Mouse (Mus musculus): ENCODE results near the gene Tnip1. TPM values are rescaled to one million over a fixed set of nuclear protein-coding genes. Genes with fewer than 3 reads are reported as not detected.

The Tnip1 gene
- polyA plus RNA-seq, 1 experiment from 2014 or later = 19.8 TPM

DNA sequence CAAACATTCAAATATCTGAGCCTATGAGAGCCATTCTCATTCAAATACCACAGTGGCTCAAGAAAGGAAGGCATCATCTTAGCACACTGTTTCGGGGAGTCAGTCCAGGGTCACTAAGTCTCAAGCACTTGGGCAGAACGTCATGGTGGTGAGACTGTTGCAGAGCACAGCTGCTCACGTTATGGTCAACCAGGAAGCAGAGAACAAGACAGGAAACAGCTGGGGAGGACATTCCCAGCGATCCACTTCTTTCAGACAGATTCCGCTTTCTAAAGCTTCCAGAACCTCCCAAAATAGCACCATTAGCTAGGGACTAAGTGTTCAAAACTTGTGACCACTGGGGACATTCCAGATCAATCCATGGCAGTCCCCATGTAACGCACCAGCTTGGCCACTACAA lies 74.8 kb downstream of the Tnip1 start:
- no peak overlapping the region for H3K4me2 ChIP-seq
- no peaks in the 10 kb centered on the region for H3K36me3 ChIP-seq
- H3K4me1 ChIP-seq = peaks cover 13% of the 10 kb centered on the region
- H3K27ac ChIP-seq = no peak overlapping the region
- H3K9me3 ChIP-seq = no peaks in the 10 kb centered on the region
- H3K9ac ChIP-seq = no peak overlapping the region
- H3K27me3 ChIP-seq = no peaks in the 10 kb centered on the region
- WGBS = 73% methylated on average over 6 of the region's 6 CpGs
- H3K4me3 ChIP-seq = no peak overlapping the region
- ATAC-seq (ENCODE audit: insufficient number of reproducible peaks, insufficient read depth, low FRiP score, low TSS enrichment, low read depth) = no peak

DNA sequence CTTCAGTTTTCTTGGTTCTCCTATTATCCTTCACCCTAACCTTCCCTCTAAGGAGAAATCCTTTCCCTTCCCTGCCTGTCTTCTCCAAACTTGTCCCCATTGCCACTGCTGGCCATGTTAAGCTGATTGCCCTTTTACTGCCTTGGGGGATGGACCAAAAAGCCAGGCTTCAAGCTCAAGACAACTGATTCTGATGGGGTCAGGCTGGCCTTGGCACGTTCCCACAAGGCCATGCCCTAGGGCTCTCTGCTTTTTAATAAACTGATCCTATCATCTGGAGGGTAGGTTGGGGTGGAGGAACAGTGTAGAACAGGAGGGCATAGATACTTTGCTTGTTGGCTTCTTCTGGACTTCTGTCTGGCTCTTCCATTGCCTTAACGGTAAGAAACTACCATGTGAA lies 77.3 kb downstream of the Tnip1 start:
- H3K4me2 ChIP-seq = no peak overlapping the region
- H3K36me3 ChIP-seq = no peaks in the 10 kb centered on the region
- no peaks in the 10 kb centered on the region for H3K27me3 ChIP-seq
- H3K9ac ChIP-seq = no peak overlapping the region
- 74% methylated on average over 2 of the region's 2 CpGs for WGBS
- no peak overlapping the region for H3K27ac ChIP-seq
- H3K4me1 ChIP-seq = peaks cover 17% of the 10 kb centered on the region
- H3K9me3 ChIP-seq = no peaks in the 10 kb centered on the region
- H3K4me3 ChIP-seq = no peak overlapping the region
- no peak for ATAC-seq (ENCODE audit: insufficient number of reproducible peaks, insufficient read depth, low FRiP score, low TSS enrichment, low read depth)

DNA sequence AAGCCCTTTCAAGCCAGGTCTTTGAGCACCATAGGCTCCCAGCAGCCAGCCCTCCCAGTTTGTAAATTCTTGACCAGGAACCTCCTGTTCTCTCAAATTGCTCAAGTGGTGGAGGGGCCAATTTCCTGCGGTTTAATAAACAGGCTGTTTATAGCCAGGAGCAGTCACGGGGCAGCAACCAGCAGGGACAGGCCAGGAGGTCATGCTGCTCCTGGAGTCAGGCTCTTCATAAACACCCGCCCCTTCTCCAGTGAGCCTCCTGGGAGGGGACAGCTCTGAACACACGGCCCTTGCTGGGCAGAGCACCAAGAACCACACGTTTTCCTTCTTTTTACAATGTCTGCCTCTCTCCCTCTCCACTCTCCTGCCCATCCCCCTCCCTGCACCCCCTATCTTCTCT lies 77.8 kb downstream of the Tnip1 start:
- Histone ChIP-seq H3K36me3 (no peaks in the 10 kb centered on the region), H3K4me2 (no peak overlapping the region), H3K27me3 (no peaks in the 10 kb centered on the region), H3K27ac (no peak overlapping the region), H3K9ac (no peak overlapping the region), H3K4me3 (no peak overlapping the region), H3K4me1 (peaks cover 17% of the 10 kb centered on the region), H3K9me3 (no peaks in the 10 kb centered on the region)
- no peak for ATAC-seq (ENCODE audit: insufficient number of reproducible peaks, insufficient read depth, low FRiP score, low TSS enrichment, low read depth)
- WGBS = 23% methylated on average over 5 of the region's 5 CpGs

DNA sequence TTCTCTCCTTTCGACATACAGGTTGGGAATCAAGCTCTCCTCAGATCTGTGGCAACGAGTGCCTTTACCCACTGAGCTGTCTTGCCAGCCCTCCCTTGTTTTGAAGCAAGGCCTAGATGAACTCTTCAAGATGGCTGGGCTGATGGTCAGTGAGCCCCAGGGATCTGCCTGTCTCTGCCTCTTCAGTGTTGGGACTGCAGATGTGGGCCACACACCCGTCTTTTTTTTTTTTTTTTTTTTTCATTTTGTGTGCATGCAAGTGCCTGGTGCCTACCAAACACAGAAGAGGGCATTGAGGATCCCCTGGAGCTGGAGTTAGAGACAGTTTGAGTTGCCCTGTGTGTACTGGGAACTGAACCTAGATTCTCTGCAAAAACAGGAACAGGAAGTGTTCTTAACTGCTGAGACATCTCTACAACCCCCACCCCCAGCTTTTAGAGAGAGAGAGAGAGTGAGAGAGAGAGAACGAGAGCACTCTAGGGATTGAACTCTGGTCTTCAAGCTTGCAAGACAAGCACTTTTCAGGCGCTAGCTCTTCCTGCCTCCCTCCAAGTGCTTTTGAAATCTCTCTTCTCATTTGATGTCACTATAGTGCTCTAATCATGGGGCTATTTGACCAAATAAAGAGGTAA lies 78.4 kb downstream of the Tnip1 start:
- Histone ChIP-seq H3K9me3 (no peaks in the 10 kb centered on the region), H3K9ac (no peak overlapping the region), H3K4me1 (peaks cover 17% of the 10 kb centered on the region), H3K4me3 (no peak overlapping the region), H3K27ac (no peak overlapping the region), H3K27me3 (no peaks in the 10 kb centered on the region), H3K36me3 (no peaks in the 10 kb centered on the region), H3K4me2 (no peak overlapping the region)
- ATAC-seq (ENCODE audit: insufficient number of reproducible peaks, insufficient read depth, low FRiP score, low TSS enrichment, low read depth) = no peak
- WGBS = 73% methylated on average over 5 of the region's 5 CpGs

DNA sequence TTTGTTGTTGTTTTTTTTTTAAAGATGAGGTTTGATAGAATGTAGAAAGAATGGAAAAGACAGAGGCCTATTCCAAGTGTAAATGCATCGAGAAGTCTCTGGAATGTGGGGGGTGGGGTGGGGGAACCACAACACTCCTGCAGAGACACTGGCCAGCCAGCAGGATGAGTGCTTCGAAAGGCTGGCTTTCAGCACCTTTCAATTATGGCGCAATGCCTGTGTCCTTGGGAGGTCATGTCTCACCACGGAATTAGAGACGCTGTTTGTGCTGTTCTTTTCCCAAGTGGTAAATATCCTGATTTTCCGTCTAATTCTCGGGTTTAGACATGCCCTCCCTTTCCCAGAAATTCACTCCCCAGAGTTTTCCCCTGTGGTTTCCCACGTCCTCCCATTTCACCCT lies 80.0 kb downstream of the Tnip1 start:
- no peaks in the 10 kb centered on the region for H3K27me3 ChIP-seq
- no peak overlapping the region for H3K27ac ChIP-seq
- peak overlapping the region; percentile 27; the same call in 1 of the 2 replicates for H3K9ac ChIP-seq
- H3K36me3 ChIP-seq = no peaks in the 10 kb centered on the region
- 15% methylated on average over 8 of the region's 8 CpGs for WGBS
- no peak overlapping the region for H3K4me2 ChIP-seq
- H3K9me3 ChIP-seq = no peaks in the 10 kb centered on the region
- ATAC-seq (ENCODE audit: insufficient number of reproducible peaks, insufficient read depth, low FRiP score, low TSS enrichment, low read depth) = no peak
- no peak overlapping the region for H3K4me3 ChIP-seq
- peaks cover 17% of the 10 kb centered on the region for H3K4me1 ChIP-seq

DNA sequence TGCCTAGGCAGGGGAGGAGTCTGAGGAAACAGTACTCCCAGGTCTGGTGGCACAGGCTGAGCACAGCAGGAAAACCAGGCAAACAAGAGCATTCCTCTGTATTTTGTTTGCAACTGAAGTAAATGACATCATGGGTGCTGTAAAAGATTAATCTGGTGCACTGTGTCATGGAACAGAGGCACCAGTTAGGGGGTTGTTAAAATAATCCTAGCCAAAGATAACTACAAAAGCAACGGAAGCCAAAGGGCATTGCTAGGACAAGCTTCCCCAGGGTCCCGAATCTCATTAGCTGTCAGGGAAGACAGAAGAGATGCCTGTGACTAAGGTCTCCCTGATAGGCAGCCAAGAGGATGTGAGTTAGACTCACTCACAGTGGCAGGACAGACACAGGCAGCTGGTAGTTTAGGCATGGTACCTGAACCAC lies 81.7 kb downstream of the Tnip1 start:
- no peak for ATAC-seq (ENCODE audit: insufficient number of reproducible peaks, insufficient read depth, low FRiP score, low TSS enrichment, low read depth)

DNA sequence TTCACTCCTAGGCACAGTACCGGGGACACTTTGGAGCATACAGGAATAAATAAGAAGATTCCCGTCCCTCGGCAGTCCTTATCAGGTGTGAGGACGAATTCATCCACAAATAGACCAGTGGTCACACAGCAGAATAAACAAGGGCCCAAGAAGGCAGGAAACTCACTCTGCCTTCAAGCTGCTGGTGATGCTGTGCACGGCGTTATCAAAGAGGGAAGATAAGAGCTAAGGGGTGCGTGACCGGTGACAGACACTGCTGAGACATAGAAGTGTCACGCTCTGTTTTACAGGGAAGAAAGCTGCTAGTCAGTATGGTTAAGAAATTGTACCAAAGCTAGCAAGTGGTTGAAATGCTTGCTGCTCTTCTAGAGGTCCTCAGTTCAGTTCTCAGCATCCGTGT lies 82.8 kb downstream of the Tnip1 start:
- H3K36me3 ChIP-seq = peaks cover 1% of the 10 kb centered on the region; the same call in 1 of the 2 replicates
- H3K27ac ChIP-seq = no peak overlapping the region
- no peak for ATAC-seq (ENCODE audit: insufficient number of reproducible peaks, insufficient read depth, low FRiP score, low TSS enrichment, low read depth)

More for the DNA sequence above, 81.7 kb downstream of the Tnip1 start:
- Histone ChIP-seq H3K9me3 (no peaks in the 10 kb centered on the region), H3K36me3 (no peaks in the 10 kb centered on the region), H3K27me3 (no peaks in the 10 kb centered on the region), H3K27ac (peak overlapping the region; percentile 17; the same call in 1 of the 2 replicates), H3K9ac (no peak overlapping the region), H3K4me3 (no peak overlapping the region), H3K4me2 (no peak overlapping the region), H3K4me1 (peaks cover 17% of the 10 kb centered on the region)
- WGBS = 17% methylated on average over 2 of the region's 2 CpGs

DNA sequence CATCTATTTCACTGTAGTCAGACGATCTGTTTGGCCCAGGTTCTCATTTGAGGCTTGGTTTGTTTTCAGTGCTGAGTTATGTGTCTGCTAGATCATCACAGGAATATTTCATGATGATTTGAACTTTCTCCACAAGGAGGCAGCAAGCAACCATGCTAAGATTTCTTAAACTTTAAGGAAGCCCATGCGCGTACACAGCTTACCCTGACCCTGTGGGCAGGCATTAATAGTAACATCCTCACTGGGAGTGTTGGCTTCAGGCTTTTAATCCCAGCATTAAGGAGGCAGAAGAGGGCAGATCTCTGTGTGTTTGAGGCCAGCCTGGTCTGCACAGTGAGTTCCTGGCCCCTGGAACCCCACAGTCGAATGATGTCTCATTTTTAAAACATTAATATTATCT lies 83.3 kb downstream of the Tnip1 start:
- Histone ChIP-seq H3K4me2 (no peak overlapping the region), H3K9me3 (no peaks in the 10 kb centered on the region), H3K36me3 (peaks cover 6% of the 10 kb centered on the region), H3K27me3 (no peaks in the 10 kb centered on the region), H3K4me1 (peaks cover 7% of the 10 kb centered on the region), H3K4me3 (no peak overlapping the region), H3K9ac (no peak overlapping the region), H3K27ac (no peak overlapping the region)
- ATAC-seq (ENCODE audit: insufficient number of reproducible peaks, insufficient read depth, low FRiP score, low TSS enrichment, low read depth) = no peak
- WGBS = 35% methylated on average over 4 of the region's 4 CpGs

More for the DNA sequence above, 82.8 kb downstream of the Tnip1 start:
- Histone ChIP-seq H3K27me3 (no peaks in the 10 kb centered on the region), H3K4me2 (no peak overlapping the region), H3K9ac (no peak overlapping the region), H3K4me1 (peaks cover 10% of the 10 kb centered on the region), H3K9me3 (no peaks in the 10 kb centered on the region), H3K4me3 (no peak overlapping the region)
- WGBS = 85% methylated on average over 10 of the region's 10 CpGs

DNA sequence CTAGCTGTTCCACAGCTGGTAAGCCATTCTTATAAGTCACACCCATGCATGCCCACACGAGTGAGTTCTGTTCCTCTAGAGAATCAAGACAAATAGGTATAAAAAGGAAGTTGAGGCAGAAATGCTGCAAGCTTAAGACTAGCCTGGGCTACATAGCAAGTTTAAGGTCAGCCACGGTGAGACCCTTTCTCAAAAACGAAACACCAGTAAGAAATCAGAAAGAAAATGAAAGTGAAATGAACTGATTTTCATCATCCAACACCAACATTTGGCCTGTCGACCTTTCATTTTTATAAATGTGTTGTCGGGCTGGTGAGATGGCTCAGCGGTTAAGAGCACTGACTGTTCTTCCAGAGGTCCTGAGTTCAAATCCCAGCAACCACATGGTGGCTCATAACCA lies 83.8 kb downstream of the Tnip1 start:
- no peak for ATAC-seq (ENCODE audit: insufficient number of reproducible peaks, insufficient read depth, low FRiP score, low TSS enrichment, low read depth)
- H3K9me3 ChIP-seq = no peaks in the 10 kb centered on the region
- H3K4me2 ChIP-seq = no peak overlapping the region
- no peaks in the 10 kb centered on the region for H3K27me3 ChIP-seq
- H3K4me1 ChIP-seq = peaks cover 7% of the 10 kb centered on the region
- no peak overlapping the region for H3K4me3 ChIP-seq
- WGBS = 75% methylated on average over 6 of the region's 6 CpGs
- H3K9ac ChIP-seq = no peak overlapping the region
- no peak overlapping the region for H3K27ac ChIP-seq
- H3K36me3 ChIP-seq = peaks cover 11% of the 10 kb centered on the region

DNA sequence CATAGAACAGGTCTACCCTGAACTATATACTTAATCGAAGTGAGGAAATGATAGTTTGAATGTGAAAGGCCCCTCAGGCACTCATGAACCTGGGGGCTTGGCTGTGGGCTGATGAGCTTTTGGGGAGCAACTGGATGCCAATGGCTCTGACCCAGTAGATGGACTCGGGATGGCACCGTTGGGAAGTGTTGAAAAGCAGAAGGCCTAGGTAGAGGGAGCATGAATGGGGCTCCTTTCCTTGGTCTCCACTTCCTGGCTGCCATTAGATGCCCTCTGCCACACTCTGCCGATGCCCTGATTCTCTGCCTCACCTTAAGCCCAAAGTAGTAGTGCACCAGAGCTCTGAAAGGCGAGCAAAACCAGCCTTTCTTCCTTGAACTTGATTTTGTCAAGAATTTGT lies 86.7 kb downstream of the Tnip1 start:
- no peaks in the 10 kb centered on the region for H3K27me3 ChIP-seq
- no peaks in the 10 kb centered on the region for H3K9me3 ChIP-seq
- H3K4me1 ChIP-seq = no peaks in the 10 kb centered on the region
- H3K36me3 ChIP-seq = peaks cover 40% of the 10 kb centered on the region
- H3K4me2 ChIP-seq = no peak overlapping the region
- 86% methylated on average over 5 of the region's 5 CpGs for WGBS
- ATAC-seq (ENCODE audit: insufficient number of reproducible peaks, insufficient read depth, low FRiP score, low TSS enrichment, low read depth) = no peak
- H3K27ac ChIP-seq = no peak overlapping the region
- no peak overlapping the region for H3K9ac ChIP-seq
- H3K4me3 ChIP-seq = no peak overlapping the region

DNA sequence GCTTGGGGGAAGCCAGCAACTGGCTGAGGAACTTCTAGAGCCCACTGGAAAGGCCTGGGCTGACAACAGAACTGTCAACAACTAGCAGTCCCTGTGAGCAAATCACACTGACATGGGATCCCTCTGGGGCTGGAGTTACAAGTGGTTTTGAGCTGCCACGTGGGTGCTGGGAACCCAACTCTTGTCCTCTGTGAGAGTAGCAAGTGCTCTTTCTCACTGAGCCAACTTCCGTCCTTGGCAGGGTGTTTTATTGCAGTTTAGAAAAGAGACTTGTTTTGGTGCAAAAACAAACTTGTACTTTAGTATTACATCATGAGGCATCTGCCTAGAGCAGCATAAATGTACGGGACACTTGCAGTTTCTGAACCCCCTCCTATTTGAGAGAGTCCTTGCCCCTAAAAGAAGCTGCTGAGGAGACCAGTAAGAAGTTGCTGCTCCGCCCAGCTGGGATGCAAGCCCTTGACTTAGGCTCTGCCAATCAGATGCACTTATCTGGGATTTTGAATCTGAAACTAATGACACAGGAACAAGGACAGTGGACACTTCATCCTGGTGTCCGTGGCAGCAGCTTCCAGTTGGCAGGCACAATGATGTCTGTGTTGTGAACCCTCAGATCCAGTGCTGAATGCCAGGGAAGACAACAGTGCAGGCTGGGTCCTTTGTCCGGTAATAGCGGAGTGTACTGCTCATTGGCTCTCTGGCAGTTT lies 90.7 kb downstream of the Tnip1 start:
- peaks cover 66% of the 10 kb centered on the region for H3K36me3 ChIP-seq
- 79% methylated on average over 7 of the region's 7 CpGs for WGBS
- no peak for ATAC-seq (ENCODE audit: insufficient number of reproducible peaks, insufficient read depth, low FRiP score, low TSS enrichment, low read depth)

DNA sequence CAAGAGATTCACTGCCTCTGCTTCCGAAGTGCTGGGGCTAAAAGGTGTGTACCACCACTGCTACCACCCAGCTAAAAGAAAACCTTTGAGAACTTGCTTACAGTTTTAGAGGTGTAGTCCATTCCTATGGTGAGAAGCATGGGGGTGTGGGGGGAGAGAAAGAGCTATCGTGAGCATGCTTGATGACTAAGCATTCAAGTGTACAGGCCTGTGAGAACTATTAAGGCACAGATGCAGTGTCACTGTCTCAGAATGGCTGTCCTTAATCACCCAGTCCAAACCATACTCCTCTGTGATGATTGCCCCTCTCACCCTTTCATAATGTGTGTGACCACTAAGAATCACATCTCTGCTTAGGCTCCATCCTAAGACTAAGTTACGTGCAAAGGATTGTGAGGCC lies 93.4 kb downstream of the Tnip1 start:
- ATAC-seq (ENCODE audit: insufficient number of reproducible peaks, insufficient read depth, low FRiP score, low TSS enrichment, low read depth) = no peak
- H3K27ac ChIP-seq = no peak overlapping the region

More for the DNA sequence above, 90.7 kb downstream of the Tnip1 start:
- Histone ChIP-seq H3K27me3 (no peaks in the 10 kb centered on the region), H3K4me1 (peaks cover 18% of the 10 kb centered on the region), H3K4me2 (no peak overlapping the region), H3K9ac (no peak overlapping the region), H3K27ac (no peak overlapping the region), H3K9me3 (no peaks in the 10 kb centered on the region), H3K4me3 (no peak overlapping the region)

More for the DNA sequence above, 93.4 kb downstream of the Tnip1 start:
- Histone ChIP-seq H3K9ac (no peak overlapping the region), H3K4me3 (no peak overlapping the region), H3K27me3 (no peaks in the 10 kb centered on the region), H3K36me3 (peaks cover 59% of the 10 kb centered on the region), H3K9me3 (no peaks in the 10 kb centered on the region), H3K4me2 (no peak overlapping the region), H3K4me1 (peaks cover 18% of the 10 kb centered on the region)
- 86% methylated on average over 3 of the region's 3 CpGs for WGBS
